Mouse (Mus musculus) CH12.LX (cell line): ENCODE results near the gene Dlgap1.

Experiments used
- CHD2 ChIP-seq: IDR thresholded peaks from 2 replicates; pipeline ENCODE4 v1.6.1; 2011; ENCODE audit warnings: low read length, improper control_type of control experiment
- GABPA ChIP-seq: IDR thresholded peaks from 2 replicates; pipeline ENCODE4 v1.6.1; 2012; ENCODE audit warnings: low read depth, low read length, improper control_type of control experiment, inconsistent platforms; ENCODE audit not compliant: insufficient replicate concordance
- POLR2A ChIP-seq: IDR thresholded peaks from 2 replicates; pipeline ENCODE4 v1.6.1; 2011; ENCODE audit warnings: low read depth, mild to moderate bottlenecking, improper control_type of control experiment, low read length
- SMC3 ChIP-seq: IDR thresholded peaks from 2 replicates; pipeline ENCODE4 v1.6.1; 2011; ENCODE audit warnings: low read depth, low read length, improper control_type of control experiment

DNA sequence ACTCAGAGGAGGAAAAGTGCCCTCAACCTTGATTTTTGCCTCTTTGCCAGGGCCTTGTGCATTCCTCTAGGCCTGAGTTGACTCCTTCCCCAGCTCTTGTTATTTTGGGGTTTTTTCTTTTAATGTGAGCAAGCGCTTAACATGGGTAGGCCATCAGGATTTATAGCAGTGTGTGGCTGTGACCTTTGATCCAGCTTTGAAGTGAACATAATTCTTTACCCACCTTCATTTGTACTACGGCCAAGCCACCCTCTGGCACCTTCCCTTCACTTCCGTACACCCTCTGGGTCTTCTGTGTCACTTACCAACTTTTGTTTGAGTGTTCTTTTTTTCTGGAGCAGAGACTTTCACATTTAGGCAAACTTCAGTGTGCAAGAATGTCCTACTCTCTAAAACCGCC, 874.4 kb downstream of the Dlgap1 start:
- TF ChIP-seq POLR2A = no peak
- TF ChIP-seq SMC3 = no peak
- TF ChIP-seq GABPA = no peak
- no peak; the same call in 1 of the 2 replicates for TF ChIP-seq CHD2
